Mouse (Mus musculus): ENCODE data around the gene Cdkal1. TPM values are rescaled to one million over a fixed set of nuclear protein-coding genes. Genes with fewer than 3 reads are reported as not detected.
A peak's percentile ranks its signal among the peaks of the same experiment; 100 is the strongest.

Cdkal1 gene
- total RNA-seq, 2 experiments from 2014 or later, result 18.4 to 18.8 TPM

DNA sequence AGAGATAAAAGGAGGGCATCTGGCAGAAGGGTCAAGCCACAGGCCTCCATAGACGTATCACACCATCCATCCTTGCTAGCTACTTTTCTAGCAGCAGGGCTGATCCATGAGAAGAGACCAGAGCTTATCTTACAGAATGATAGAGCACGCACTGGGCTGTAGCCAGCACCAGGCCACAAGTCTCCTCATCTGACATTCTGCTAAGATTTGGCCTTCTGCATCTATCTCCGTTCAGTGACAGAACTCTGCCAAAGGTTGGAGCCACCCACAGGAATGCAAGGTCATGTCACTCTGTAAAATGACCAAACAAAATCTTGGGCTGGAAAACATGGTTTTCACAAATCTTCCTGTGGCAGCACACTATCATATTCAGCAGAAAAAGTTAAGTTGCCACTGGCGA is 493.6 kb downstream of the Cdkal1 start:
- DNase-seq (ENCODE audit: low spot score in 2 of 2), result no peak

DNA sequence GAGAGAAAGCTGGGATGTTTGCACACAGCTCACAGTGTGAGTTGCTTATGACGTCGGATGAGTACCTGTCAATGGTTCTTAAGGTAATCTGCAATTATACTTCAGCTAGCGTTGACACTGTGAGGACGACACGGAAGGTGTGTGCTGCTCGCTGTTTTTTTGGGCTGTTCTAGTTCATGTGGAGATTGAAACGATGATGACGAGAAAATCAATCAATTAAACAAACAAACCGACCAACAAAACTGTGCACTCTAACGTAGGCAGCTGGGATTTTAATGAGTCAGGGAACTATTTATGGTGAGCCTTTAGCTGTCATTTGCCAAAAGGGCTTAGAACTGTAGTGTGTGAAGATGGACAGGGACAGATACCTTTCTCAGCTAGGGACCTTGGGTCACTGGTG is 494.6 kb downstream of the Cdkal1 start:
- no peak for DNase-seq (ENCODE audit: low spot score in 2 of 2)

DNA sequence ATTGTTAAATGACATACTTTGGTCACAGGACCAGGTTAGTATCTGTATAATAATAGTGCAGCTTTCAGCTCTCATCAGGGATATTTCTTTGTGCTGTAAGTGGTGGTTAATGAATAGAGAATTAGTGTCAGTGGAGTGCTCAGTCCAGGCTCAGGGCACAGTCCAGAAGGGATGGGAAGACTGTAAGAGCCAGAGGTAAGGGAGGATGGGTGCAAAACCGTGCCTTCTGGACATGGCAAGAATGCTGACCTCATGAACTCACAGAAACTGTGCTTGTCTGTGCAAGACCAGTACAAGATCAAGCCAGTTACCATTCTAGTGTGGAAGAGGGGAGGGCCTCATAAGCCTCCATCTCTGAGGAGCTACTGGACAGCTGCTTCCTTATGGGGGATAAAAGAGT is 496.1 kb downstream of the Cdkal1 start:
- no peak for DNase-seq (ENCODE audit: low spot score in 2 of 2)

DNA sequence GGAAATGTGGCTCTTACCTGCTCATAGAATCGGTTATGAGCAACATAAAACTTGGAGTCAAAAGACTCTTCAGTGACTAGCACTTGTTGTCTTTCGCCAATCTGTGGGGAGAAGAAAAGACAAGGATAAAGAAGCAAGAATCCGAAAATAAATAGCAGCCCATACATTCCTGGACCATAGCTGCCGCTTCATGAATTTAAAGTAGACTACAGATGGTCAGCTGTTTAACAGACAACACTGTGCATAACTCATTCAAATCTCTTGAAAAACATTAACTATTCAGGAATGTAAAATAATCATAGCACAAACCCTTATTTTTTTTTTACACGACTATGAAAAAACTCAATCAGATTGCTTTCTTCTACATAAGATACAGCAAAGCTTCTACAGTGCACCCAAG is 498.0 kb downstream of the Cdkal1 start:
- DNase-seq (ENCODE audit: low spot score in 2 of 2), result no peak

DNA sequence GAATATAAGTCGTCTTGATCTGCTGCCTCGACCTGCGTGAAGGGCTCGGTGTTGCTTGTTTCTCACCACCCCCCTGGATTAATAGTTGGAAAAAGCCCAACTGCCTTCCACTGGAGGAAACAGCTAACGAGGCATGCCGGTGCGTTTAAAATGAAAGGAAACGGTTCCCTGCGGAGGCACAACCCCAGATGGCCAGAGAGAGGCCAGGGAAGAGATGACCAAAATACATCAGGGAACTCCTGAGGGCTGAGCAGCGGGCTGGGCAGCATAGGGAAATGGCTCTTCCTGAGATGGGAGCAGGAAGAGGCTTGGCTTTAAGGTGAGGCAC is 499.4 kb downstream of the Cdkal1 start:
- DNase-seq (ENCODE audit: low spot score in 2 of 2), result no peak

DNA sequence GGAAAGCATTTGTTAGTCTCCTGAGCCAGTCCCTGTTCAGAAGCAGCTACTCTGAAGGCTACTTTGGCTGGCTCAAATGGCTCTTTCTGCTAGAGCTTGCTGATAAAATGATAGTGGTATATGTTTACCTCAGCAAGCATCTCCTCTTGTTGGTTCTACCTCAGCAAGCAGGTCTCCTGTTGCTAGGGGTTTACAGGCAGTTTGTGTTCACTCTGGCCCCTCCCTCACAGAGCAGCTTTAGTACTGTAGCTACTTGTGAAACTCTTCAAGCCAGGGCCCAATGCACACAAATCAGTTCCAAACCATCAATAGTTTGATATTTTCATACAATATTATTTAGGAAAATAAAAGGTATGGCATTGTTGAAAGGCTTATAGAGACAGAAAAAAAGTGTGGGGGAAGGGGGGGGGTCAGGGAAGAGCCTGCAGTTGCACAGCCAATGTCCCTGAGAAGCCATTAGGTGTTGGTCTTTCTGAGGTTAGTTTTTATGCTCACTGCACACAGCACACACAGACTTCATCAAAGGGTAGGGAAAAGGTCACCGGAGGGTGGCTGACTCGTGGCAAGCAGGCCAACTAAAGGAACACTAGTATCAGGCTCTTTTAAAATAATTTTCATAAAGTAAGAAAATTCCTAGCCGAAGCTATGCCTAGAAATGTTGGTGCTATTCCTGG is 499.9 kb downstream of the Cdkal1 start:
- DNase-seq (ENCODE audit: low spot score in 2 of 2), result no peak

DNA sequence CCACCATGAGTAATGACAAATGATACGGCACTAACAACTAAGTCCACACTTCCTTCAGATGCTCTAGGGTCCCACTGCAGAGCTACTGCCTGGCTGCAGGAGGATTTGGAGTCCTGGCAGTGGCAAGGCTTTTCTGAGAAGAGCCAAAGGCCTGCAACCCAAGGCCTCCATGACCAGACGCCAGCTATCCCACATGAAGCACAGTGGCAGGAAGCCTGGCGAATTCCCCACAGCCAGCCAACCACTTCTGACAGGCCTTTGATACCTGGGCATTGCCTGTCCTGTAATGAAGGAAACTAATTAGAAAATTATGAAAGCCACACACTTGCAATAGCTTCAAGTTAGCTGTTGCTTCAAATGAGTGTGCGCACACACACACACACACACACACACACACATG is 500.5 kb downstream of the Cdkal1 start:
- DNase-seq (ENCODE audit: low spot score in 2 of 2), result no peak

DNA sequence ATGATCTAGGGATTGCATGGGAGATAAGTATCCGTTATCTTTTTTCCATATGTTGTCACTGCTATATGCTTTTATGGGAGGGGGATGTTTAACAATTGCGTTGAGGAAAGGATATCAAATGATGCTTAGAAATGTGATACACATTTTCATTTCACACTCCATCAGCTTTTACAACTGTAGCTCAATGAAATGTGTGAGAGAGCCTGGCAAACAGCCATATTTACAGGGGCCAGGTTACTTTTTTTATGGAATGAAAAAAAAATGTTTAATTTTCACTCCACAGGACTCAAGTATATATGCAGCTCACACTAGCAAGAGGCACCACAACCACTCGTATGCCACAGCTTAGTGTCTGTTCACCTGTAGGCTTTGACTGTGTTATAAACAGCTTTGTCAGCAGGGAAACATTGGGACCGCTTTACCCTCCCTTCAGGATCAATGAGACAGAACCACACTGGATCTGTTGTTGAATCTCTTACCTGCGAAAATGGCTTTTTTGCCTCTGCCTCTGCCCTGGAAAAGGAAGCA is 501.5 kb downstream of the Cdkal1 start:
- no peak for DNase-seq (ENCODE audit: low spot score in 2 of 2)

DNA sequence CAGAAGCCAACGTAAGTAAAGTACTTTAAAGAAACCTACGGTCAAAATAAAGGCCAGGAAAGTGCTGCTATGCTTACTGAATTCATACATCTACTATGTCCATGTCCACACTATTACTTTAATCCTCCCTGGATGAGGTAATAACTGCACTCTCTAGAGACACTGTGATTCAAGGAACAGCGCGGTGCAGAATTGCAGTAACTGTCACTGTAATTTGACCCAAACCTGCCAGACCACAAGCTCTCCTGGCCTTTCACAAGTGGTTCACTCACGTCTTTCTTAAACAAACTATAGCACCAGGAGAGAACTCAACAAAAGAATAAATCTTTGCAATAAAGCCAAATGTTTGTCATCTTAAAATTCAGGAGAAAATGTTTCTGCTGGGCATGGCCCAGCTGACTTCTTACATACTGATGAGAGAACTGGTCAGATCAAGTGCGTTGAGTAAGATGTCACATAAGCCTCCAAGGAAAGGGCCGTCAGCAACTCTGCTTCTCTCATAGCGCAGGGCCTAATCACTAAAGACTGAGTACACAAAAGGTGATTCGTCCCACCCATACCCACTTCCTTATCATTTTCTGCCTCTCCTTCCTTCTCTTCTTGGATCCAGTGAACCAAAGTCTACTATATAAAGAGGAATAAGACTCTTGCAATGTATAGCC is 504.3 kb downstream of the Cdkal1 start:
- no peak for DNase-seq (ENCODE audit: low spot score in 2 of 2)

DNA sequence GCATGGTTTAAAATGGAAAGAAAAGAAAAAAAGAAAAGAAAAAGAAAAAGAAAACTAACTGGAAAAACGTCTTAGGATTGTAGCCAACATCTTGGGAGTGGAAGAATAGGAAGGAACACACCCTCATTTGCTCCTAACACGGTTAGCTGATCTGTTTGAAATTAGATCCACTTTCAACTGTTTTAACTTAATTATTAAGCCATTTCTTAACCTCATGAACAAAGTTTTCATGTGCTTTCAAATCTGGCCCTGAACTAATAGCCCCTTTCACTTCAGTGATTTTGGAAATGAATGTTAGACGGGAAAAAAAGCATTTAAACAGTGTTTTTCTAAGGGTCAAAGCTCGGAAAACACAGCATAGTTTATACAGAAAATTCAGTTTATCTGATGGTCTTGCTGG is 505.5 kb downstream of the Cdkal1 start:
- no peak for DNase-seq (ENCODE audit: low spot score in 2 of 2)

DNA sequence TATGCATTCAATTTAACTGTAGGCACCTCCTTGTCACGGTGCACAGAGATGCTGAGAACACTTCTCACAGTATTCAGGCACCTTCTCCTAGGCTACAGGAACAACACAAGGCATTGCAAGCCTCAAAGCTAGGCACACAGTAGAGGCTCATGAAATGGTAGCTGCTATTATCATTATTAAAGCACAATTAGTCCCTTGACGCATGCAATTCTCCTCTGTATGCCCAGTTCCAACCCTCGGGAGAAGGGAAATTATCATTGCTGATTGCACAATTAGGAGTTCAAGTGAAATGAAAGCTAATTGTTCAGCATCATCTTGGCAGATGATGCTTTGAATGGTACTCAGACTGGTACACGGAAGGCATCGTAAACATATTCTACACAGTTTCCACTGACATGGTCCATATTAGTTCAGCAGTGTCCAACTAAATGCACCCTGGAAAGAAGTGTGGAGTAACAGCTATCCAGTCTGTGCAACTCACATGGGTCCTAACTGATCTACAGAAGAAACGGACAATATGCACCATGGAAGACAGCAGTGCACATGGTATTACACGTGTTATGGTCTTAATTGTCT is 506.0 kb downstream of the Cdkal1 start:
- no peak for DNase-seq (ENCODE audit: low spot score in 2 of 2)

DNA sequence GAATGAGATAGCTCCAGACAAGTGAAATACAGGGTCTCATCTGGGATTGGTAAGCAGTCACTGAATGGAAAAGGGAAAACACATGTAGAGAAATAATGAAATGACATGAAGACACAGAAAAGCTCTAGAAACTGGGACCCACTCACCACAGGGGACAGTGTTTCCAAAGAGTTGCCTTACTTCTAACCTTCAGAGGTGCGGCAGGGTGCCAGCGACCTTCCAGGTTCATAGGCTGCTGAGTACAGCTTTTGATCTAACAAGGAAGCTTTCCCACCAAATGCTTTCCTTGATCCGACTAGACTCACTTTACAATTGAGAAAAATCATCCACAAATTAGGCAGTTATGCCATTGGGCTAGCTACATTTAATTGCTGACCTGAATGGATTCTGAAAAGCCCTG is 507.1 kb downstream of the Cdkal1 start:
- no peak for DNase-seq (ENCODE audit: low spot score in 2 of 2)

DNA sequence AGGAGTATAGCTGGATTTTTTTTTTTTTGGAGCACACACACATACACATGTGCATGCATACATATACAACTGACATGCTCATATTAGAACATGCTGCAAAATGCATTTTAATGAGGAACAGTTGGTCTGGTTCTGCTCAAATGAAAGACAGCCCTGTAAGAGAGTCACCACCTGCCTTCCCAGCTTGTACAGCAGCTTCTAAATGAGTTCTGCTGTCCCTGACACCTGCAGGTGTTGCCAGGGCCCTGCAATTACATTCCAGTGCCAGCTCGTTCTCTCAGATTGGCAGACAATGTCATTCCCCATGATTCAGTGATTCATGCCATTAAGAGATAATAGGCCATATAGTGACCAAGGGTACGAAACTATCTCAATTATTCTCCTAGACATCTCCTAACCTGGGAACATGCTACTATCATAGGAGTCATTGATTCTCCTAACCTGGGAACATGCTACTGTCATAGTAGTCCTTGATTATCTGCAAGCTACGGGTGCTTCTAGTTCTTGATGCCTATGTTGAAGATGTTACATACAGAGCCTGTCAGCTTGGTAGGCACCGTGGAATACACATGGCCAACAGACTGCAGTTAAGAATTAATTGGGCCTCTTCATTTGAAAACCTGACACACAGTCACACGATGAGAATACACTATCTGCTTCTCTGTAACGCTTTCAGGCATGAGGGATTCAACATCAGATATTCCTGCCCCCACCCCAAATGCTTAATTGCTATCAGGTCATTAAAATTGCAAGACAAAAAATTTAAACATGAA is 522.6 kb downstream of the Cdkal1 start:
- peak; percentile 59 to 82 for DNase-seq (ENCODE audit: low spot score in 2 of 2)

DNA sequence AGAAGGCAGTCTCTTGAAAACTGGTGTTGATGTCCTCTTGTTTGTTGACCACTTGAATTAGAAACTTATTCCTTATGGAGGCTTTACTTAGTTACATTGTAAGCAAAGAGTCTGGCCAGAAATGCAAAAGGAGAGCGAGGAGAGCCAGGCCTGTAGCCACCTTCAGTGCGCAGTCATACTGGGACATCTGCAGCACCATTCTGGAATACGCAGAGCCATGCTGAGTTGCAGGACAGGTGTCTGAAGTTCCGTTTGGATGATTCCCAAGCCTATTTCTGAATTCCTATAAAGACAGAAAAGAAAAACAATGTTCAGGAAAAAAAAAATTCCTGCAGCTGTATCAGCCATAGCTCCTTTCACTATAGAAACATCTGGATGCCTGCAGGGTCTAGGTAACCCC is 529.5 kb downstream of the Cdkal1 start:
- DNase-seq (ENCODE audit: low spot score in 2 of 2), result no peak

DNA sequence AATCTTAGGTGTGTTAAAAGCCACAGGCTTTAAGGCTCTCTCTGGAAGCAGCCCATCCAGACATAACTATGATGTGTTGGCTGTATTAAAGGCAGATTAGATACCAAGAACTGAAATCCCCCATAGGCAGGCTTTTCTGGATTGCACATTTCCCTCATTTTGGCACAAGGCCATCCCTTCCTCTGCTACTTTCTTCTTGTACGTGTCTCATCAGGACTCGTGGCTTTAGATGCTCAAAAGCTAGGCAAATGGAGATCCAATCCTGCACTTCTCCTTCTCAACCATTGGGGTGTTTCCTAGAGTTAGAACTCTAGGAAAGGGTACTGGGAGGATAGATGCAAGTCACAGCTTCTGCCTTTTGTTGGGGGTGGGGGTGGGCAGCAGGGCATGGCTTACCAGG is 535.1 kb downstream of the Cdkal1 start:
- DNase-seq (ENCODE audit: low spot score in 2 of 2), result no peak

DNA sequence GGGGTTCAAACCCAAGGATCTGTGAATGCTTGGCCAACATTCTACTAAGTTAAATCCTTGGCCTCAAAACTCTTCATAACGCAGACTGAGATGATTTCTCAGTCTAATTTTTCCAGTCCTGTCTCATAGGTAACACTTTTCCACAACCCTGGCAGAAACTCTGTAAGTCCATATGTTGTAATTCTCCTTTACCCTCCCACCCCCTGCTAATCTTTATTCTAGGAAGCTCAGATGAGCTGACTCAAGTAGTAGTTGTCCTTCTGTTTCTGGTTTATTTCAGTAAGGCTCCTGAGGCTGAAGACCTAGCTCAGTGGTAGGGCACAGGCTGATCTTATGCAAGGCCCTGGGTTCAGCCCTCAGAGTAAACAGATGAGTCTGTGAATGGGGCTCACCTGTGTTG is 537.8 kb downstream of the Cdkal1 start:
- DNase-seq (ENCODE audit: low spot score in 2 of 2), result no peak

DNA sequence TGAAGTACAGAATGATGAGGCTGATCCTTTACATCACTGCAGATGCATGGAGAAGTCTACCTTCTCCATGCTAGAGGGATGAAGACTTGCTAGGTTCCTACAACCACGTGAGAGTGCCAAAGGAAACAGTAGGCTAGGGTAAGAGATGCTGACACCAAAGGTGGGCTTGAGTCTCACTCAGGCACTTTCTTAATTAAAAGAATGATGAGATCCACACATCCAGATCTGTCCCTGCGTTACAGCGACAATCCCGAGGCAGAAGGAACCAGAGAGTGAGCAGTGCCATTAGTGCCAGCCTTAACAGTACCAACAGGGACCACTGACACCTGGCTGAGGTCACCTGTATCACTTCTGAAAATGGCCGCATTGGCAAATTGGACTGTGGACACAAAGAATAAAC is 539.2 kb downstream of the Cdkal1 start:
- no peak for DNase-seq (ENCODE audit: low spot score in 2 of 2)

DNA sequence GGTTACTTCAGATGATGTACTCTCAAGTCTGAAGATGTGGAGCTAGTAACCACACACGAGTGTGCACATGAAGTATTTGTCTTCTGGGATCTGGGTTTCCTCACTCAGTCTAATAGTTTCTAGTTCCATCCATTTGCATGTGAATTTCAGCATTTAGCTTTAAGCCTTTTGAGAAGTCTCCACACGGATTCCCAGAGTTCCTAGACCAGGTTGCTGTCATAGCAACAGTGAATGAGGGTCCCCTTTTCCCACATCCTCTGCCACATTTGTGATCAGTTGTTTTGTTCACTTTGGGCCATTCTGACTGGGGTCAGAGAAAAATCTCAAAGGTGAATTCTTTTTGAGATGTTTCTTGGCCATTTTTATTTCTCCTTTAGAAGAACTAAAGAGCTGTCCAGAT is 543.4 kb downstream of the Cdkal1 start:
- DNase-seq (ENCODE audit: low spot score in 2 of 2), result no peak

DNA sequence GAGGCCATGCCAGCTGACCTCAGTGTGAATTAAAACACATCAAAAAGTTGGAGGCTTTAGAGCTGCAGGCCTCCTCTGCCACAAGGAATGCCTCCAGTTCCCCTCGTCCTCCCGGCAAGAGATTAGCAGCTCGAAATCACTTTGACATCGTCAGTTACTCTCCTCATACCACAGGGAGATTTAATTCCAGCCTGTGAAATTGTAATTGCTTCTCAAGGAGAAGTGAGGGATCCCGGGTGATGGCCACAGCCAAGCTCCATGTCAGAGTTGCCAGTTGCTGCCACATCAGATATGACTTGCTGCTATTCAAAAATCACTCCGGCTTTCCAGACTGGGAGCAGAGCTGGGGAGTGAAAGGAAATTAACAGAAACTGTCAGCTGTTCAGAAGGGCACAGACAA is 548.1 kb downstream of the Cdkal1 start:
- no peak for DNase-seq (ENCODE audit: low spot score in 2 of 2)

DNA sequence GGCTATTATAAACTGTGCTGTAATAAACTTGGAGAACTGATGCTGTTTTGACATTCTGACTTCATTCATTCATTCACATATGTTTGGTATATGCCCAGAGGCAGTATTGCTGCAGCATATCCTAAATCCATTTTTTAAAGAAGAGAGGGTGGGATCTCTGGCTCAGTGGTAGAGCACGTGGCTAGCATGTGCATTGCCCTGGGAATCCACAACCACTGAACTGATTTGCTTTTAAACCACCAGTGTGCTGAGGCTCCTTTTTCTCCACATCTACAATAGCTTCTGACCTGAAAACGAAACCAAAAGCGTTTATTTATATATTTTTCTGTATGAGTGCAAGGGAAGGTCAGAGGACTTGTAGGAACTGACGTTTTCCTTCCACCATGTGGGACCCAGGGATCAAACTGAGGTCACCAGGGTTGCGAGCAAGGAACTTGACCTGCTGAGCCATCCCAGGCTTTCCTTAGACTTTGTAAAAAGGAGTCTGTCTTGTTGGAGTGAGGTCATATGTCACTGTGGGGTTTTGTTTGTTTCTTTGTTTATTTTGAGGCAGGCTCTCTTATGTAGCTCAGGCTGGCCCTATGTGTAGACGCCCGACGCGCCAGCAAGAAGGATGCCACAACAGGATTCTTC is 562.8 kb downstream of the Cdkal1 start:
- no peak for DNase-seq (ENCODE audit: low spot score in 2 of 2)

DNA sequence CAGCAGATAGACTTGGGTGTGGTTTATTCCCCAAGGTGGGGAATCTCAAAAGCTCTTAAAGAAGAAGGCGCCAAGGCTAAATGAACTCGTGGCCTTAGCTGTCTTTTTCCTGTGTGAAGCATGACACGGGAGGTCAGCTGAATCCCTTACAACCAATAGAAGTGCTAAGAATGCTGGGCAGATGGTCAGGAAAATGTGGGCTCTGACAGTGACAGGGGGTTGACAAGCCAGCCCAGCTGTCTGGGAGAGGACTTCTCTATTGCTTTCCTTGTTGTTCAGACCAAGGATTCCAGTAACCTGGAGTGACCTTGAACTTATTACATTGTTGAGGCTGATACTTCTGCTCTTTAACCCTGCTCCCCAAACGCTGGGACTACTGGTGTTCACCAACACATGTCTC is 564.9 kb downstream of the Cdkal1 start:
- DNase-seq (ENCODE audit: low spot score in 2 of 2), result no peak

DNA sequence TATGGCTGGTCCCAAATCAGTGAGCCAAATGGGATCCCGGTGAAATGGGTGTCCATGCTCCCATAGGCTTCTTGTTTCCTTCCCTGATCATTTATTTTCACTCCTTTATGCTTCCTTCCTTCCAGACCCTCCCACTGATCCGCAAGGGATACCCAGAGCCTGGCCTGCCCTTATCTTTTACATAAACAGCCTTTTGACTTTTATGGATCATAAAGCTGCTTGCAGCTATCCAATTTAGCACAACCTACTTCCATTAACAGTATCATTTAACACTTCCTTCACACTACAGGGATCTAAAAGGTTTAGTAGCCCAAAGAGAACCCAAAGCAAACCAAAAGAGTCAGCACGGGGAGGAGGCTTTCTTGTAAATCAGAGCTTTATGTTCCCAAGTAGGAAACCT is 570.4 kb downstream of the Cdkal1 start:
- no peak for DNase-seq (ENCODE audit: low spot score in 2 of 2)
